Mouse (Mus musculus) ES-Bruce4 (cell line): ENCODE measurements around the gene Lrig3.

Experiments
- CTCF ChIP-seq: IDR thresholded peaks from one replicate; pipeline ENCODE4 v1.8.1; 2011; ENCODE audit warnings: low read depth, low read length
- EP300 ChIP-seq: IDR thresholded peaks from 2 replicates; pipeline ENCODE4 v1.6.1; 2011; ENCODE audit warnings: low read depth, low read length; ENCODE audit not compliant: insufficient read depth

- TF ChIP-seq EP300, result no peak
- TF ChIP-seq CTCF, result no peak
Observed at GRCm38 (mm10) chr10:125954343-125954742, 11.6 kb upstream of the Lrig3 start.
